Mouse (Mus musculus) heart, postnatal 0 days (tissue): ENCODE data around the gene Metrn.

Experiments
- CTCF ChIP-seq: IDR thresholded peaks from 2 replicates; pipeline ENCODE4 v1.5.1; 2016; ENCODE audit warnings: antibody characterized with exemption, control low read depth, low read depth
- EP300 ChIP-seq: IDR thresholded peaks from 2 replicates; pipeline ENCODE4 v1.6.1; 2016; ENCODE audit warnings: antibody characterized with exemption, low read depth

DNA sequence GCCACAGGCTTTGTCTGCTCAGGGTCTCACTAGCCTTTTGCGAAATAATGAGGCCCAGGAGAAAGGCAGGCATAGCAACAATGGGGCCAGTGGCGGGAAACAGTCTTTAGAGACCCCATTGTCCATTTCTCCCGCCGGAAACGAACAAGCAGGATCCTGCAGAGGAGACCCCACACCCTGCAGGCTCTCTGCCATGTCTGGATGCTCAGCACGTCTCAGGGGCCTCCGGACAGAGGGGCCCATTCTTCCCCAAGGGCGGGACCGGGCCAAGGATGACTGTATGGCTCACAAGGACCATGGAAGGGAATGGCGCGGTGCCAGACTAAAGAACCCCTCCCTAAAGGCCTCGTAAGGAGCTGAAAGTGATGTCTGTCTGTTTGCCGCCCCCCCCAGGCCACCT is 2.7 kb downstream of the Metrn start:
- TF ChIP-seq CTCF (no peak), EP300 (no peak)
